ENCODE assay signal across 20 mouse cellular contexts in genomic region chr1:135817595-135817994, GRCm38 (mm10). TPM values are rescaled to one million over a fixed set of nuclear protein-coding genes. Genes with fewer than 3 reads are reported as not detected.
DNase-seq lines count a peak whose midpoint lies in the region; ATAC-seq and TF ChIP-seq lines count a peak whose summit lies in the region.
"Had no signal": no experiment of that assay in that cellular context is flagged by ENCODE, and none has a peak within 500 bp of the region (broad histone marks: within the 10 kb centered on the region; RNA-seq: fewer than 3 reads in every experiment).

No protein-coding gene starts in this region.

- H3K9ac ChIP-seq in intestine, embryonic 14.5 days (ENCODE audit: low read length), result no peak overlapping the region
- no peak overlapping the region for H3K9ac ChIP-seq in forebrain, embryonic 14.5 days (ENCODE audit: low read length)
- H3K9ac ChIP-seq: liver, embryonic 12.5 days had no signal

- peaks cover 46% of the 10 kb centered on the region for H3K4me1 ChIP-seq in thymus, adult 2 months (replicated peaks; ENCODE audit: control insufficient read depth, insufficient read depth, low read length)
- peaks cover 9% of the 10 kb centered on the region; the same call in 1 of the 2 replicates for H3K4me1 ChIP-seq in intestine, embryonic 14.5 days (replicated peaks; ENCODE audit: control insufficient read depth, insufficient read depth, low read length)
- peaks cover 2% of the 10 kb centered on the region for H3K4me1 ChIP-seq in forebrain, embryonic 14.5 days (ENCODE audit: control insufficient read depth, insufficient read depth, low read length)

- peak overlapping the region; percentile 96 for H3K4me2 ChIP-seq in intestine, embryonic 14.5 days (ENCODE audit: low read length)
- no peak overlapping the region for H3K4me2 ChIP-seq in forebrain, embryonic 14.5 days (ENCODE audit: low read length)

- intact Hi-C loops in gastrocnemius, adult 2 months (cut with DNase I), result no loop called here

- WGBS in thymus, adult 2 months, result 17% methylated on average over 4 of the region's 4 CpGs
- WGBS in intestine, embryonic 14.5 days, result 53% methylated on average over 4 of the region's 4 CpGs
- WGBS in forebrain, embryonic 14.5 days, result 75% methylated on average over 4 of the region's 4 CpGs

- no peak for TF ChIP-seq CTCF in gastrocnemius, adult 2 months (IDR thresholded peaks at IDR 0.05)
- TF ChIP-seq CTCF in thymus, adult 2 months (IDR thresholded peaks at IDR 0.05; ENCODE audit: borderline replicate concordance, control insufficient read depth, extremely low read depth, insufficient read depth, low read length, poor library complexity), result no peak

- H3K9me3 ChIP-seq in intestine, embryonic 14.5 days (ENCODE audit: control insufficient read depth, low read length), result no peaks in the 10 kb centered on the region
- H3K9me3 ChIP-seq in forebrain, embryonic 14.5 days (replicated peaks; ENCODE audit: control insufficient read depth, low read length), result no peaks in the 10 kb centered on the region
- H3K9me3 ChIP-seq: limb, embryonic 10.5 days; liver, embryonic 12.5 days had no signal

- H3K36me3 ChIP-seq in thymus, adult 2 months (ENCODE audit: control insufficient read depth, insufficient read depth, low read length), result no peaks in the 10 kb centered on the region
- H3K36me3 ChIP-seq in intestine, embryonic 14.5 days (ENCODE audit: control insufficient read depth, insufficient read depth, low read length), result no peaks in the 10 kb centered on the region
- H3K36me3 ChIP-seq in forebrain, embryonic 14.5 days (ENCODE audit: control insufficient read depth, insufficient read depth, low read length), result no peaks in the 10 kb centered on the region
- H3K36me3 ChIP-seq: limb, embryonic 10.5 days; liver, embryonic 12.5 days had no signal

- peaks cover 9% of the 10 kb centered on the region for H3K27me3 ChIP-seq in thymus, adult 2 months (ENCODE audit: control insufficient read depth, insufficient read depth, low read length)
- H3K27me3 ChIP-seq in intestine, embryonic 14.5 days (replicated peaks; ENCODE audit: control insufficient read depth, insufficient read depth, low read length), result peaks cover 32% of the 10 kb centered on the region
- peaks cover 40% of the 10 kb centered on the region for H3K27me3 ChIP-seq in forebrain, embryonic 14.5 days (replicated peaks; ENCODE audit: control insufficient read depth, insufficient read depth, low read length)
- H3K27me3 ChIP-seq: Patski had no signal

- no peak overlapping the region for H3K4me3 ChIP-seq in gastrocnemius, adult 2 months
- no peak overlapping the region for H3K4me3 ChIP-seq in thymus, adult 2 months (ENCODE audit: control insufficient read depth, insufficient read depth, low read length)
- H3K4me3 ChIP-seq in intestine, embryonic 14.5 days (ENCODE audit: low read depth, low read length), result no peak overlapping the region
- no peak overlapping the region for H3K4me3 ChIP-seq in forebrain, embryonic 14.5 days (ENCODE audit: low read depth, low read length)
- H3K4me3 ChIP-seq: layer of hippocampus, adult 2 months had no signal

- DNase-seq in gastrocnemius, adult 2 months, result peak; percentile 1
- no peak for DNase-seq in gastrocnemius, postnatal 10 days
- peak; percentile 23 for DNase-seq in thymus, adult 2 months
- no peak for DNase-seq in thymus, postnatal 4 days
- no peak for DNase-seq in intestine, embryonic 14.5 days (ENCODE audit: low spot score)
- DNase-seq in thymus, postnatal 25 days, result peak; percentile 21
- no peak for DNase-seq in forebrain, embryonic 14.5 days (ENCODE audit: low spot score)
- DNase-seq in layer of hippocampus, postnatal 36 days, result no peak
- DNase-seq: cerebellum, postnatal 14 days; gastrocnemius, postnatal 25 days; heart, postnatal 14 days; kidney, postnatal 10 days had no signal

- H3K27ac ChIP-seq in gastrocnemius, adult 2 months, result no peak overlapping the region
- H3K27ac ChIP-seq in thymus, adult 2 months (ENCODE audit: control insufficient read depth, insufficient read depth, low read length), result no peak overlapping the region
- no peak overlapping the region for H3K27ac ChIP-seq in intestine, embryonic 14.5 days (ENCODE audit: low read depth)
- H3K27ac ChIP-seq in forebrain, embryonic 14.5 days (ENCODE audit: low read depth, low read length), result no peak overlapping the region
- H3K27ac ChIP-seq: layer of hippocampus, adult 2 months; left cerebral cortex, adult 2 months; liver, embryonic 12.5 days had no signal

- ATAC-seq in intestine, embryonic 14.5 days (replicated peaks; ENCODE audit: low FRiP score, low TSS enrichment, low read depth), result no peak
- no peak for ATAC-seq in forebrain, embryonic 14.5 days
- ATAC-seq: hindbrain, embryonic 16.5 days; liver, embryonic 12.5 days; midbrain, embryonic 16.5 days; Patski had no signal

- no peak for TF ChIP-seq POLR2A in thymus, adult 2 months (IDR thresholded peaks at IDR 0.05; ENCODE audit: control insufficient read depth, extremely low read depth, insufficient read depth, low read length, poor library complexity)

RNA-seq across cellular contexts. Expression of gene Lad1, which starts 0.8 kb away (rescaled TPM):
- total RNA-seq in gastrocnemius, adult 2 months (2021), result not detected
- total RNA-seq in gastrocnemius, postnatal 10 days (2021), result under 1 TPM; 0.11 to 0.12 TPM
- 36.0 and 38.7 TPM in 2 replicates for polyA plus RNA-seq in thymus, adult 2 months (2012; rRNA removed)
- polyA plus RNA-seq in intestine, embryonic 14.5 days (2014; fragmentation: Nextera tagmentation; extraction: Ambion mirVana), result 92.9 and 105 TPM in 2 replicates
- 0.19 and 0.24 TPM in 2 replicates for polyA plus RNA-seq in forebrain, embryonic 14.5 days (2014; fragmentation: Nextera tagmentation; extraction: Ambion mirVana)
- under 1 TPM; 0.62 to 0.73 TPM for total RNA-seq in layer of hippocampus, postnatal 36 days (2021)
- total RNA-seq: gastrocnemius, postnatal 25 days; megakaryocyte-erythroid progenitor cell, adult 5-6 weeks had no signal

RNA-seq across cellular contexts. Expression of gene Tnnt2, which starts 18.6 kb away (rescaled TPM):
- 1 to 10 TPM in 1 of 2 experiments, under 1 TPM in 1; 0.77 to 3.3 TPM for total RNA-seq in gastrocnemius, adult 2 months (2021)
- total RNA-seq in gastrocnemius, postnatal 10 days (2021), result 10 to 100 TPM; 41.1 to 52.6 TPM
- 6.7 and 90.4 TPM in 2 replicates for polyA plus RNA-seq in thymus, adult 2 months (2012; rRNA removed)
- 11.1 and 13.2 TPM in 2 replicates for polyA plus RNA-seq in intestine, embryonic 14.5 days (2014; fragmentation: Nextera tagmentation; extraction: Ambion mirVana)
- 0.37 and 0.62 TPM in 2 replicates for polyA plus RNA-seq in forebrain, embryonic 14.5 days (2014; fragmentation: Nextera tagmentation; extraction: Ambion mirVana)
- 1 to 10 TPM in 1 of 2 experiments, under 1 TPM in 1; 0.60 to 1.1 TPM for total RNA-seq in layer of hippocampus, postnatal 36 days (2021)
- total RNA-seq: megakaryocyte-erythroid progenitor cell, adult 5-6 weeks had no signal

RNA-seq across cellular contexts. Expression of gene Tnni1, which starts 38.4 kb away (rescaled TPM):
- total RNA-seq in gastrocnemius, adult 2 months (2021), result 100 to 1,000 TPM; 184 to 604 TPM
- 100 to 1,000 TPM; 162 to 214 TPM for total RNA-seq in gastrocnemius, postnatal 10 days (2021)
- polyA plus RNA-seq in thymus, adult 2 months (2012; rRNA removed), result 2.1 and 2.2 TPM in 2 replicates
- 5.8 and 6.4 TPM in 2 replicates for polyA plus RNA-seq in intestine, embryonic 14.5 days (2014; fragmentation: Nextera tagmentation; extraction: Ambion mirVana)
- 0.39 TPM in 1 of 2 replicates, not detected in the other for polyA plus RNA-seq in forebrain, embryonic 14.5 days (2014; fragmentation: Nextera tagmentation; extraction: Ambion mirVana)
- total RNA-seq in layer of hippocampus, postnatal 36 days (2021), result 1 to 10 TPM; 2.1 to 3.5 TPM

RNA-seq across cellular contexts. Expression of gene Phlda3, which starts 51.7 kb away (rescaled TPM):
- total RNA-seq in gastrocnemius, adult 2 months (2021), result 100 to 1,000 TPM in 1 of 2 experiments, 10 to 100 TPM in 1; 78.0 to 140 TPM
- 10 to 100 TPM; 24.1 to 36.7 TPM for total RNA-seq in gastrocnemius, postnatal 10 days (2021)
- 62.1 and 67.6 TPM in 2 replicates for polyA plus RNA-seq in thymus, adult 2 months (2012; rRNA removed)
- polyA plus RNA-seq in intestine, embryonic 14.5 days (2014; fragmentation: Nextera tagmentation; extraction: Ambion mirVana), result 56.0 and 58.2 TPM in 2 replicates
- polyA plus RNA-seq in forebrain, embryonic 14.5 days (2014; fragmentation: Nextera tagmentation; extraction: Ambion mirVana), result 16.4 and 17.4 TPM in 2 replicates
- total RNA-seq in layer of hippocampus, postnatal 36 days (2021), result 10 to 100 TPM; 14.0 to 16.6 TPM

Comparison
In these comparisons a context has a peak if more than half of its experiments do, and no peak if none do; other contexts are left out.
1. DNase-seq: peak in gastrocnemius, adult 2 months (single experiment), thymus, adult 2 months (single experiment) and thymus, postnatal 25 days (single experiment); none in gastrocnemius, postnatal 10 days (single experiment), thymus, postnatal 4 days (single experiment), intestine, embryonic 14.5 days (single experiment), forebrain, embryonic 14.5 days (single experiment) and layer of hippocampus, postnatal 36 days (0 of 2).
2. RNA of gene Tnnt2, which starts 18.6 kb away (total RNA-seq): 41.1 to 52.6 TPM in gastrocnemius, postnatal 10 days; 0.77 to 3.3 TPM in gastrocnemius, adult 2 months and 0.60 to 1.1 TPM in layer of hippocampus, postnatal 36 days; every median in the first group is over 4 times any median in the second.
3. RNA of gene Tnni1, which starts 38.4 kb away (total RNA-seq): 184 to 604 TPM in gastrocnemius, adult 2 months and 162 to 214 TPM in gastrocnemius, postnatal 10 days; 2.1 to 3.5 TPM in layer of hippocampus, postnatal 36 days; every median in the first group is over 10 times any median in the second.